Mouse (Mus musculus): ENCODE measurements around the gene Card11. TPM values are rescaled to one million over a fixed set of nuclear protein-coding genes. Genes with fewer than 3 reads are reported as not detected.

Card11 gene
- polyA plus RNA-seq, 1 experiment from 2014 or later: 0.06 TPM

DNA sequence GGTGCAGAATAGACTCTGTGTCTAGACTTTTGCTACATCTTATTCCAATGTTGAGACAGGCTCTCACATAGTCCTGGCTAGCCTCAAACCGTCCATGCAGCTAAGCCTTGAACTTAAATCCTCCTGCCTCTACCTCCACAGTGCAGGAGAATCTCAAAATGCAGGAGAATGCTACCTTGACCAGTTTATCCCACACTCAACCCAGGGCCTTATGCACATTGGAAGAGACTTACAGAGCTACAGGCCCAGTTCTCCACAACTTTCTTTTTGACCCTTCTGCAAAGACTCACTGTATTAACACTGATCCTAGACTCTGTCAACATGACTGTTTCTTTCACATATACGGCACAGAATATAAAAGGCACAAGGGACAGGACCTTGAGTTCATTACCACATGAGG is 172.0 kb downstream of the Card11 start:
- Histone ChIP-seq H3K27me3 (no peaks in the 10 kb centered on the region), H3K4me2 (replicated peaks) (peak overlapping the region; percentile 87), H3K27ac (replicated peaks) (peak overlapping the region; percentile 7; the same call in 1 of the 2 replicates), H3K9me3 (no peaks in the 10 kb centered on the region), H3K4me1 (peaks cover 41% of the 10 kb centered on the region), H3K9ac (replicated peaks) (peak overlapping the region; percentile 16; the same call in 1 of the 2 replicates), H3K36me3 (0 out of 2 replicates have a peak, but pooled peaks cover 4% of the 10 kb centered on the region), H3K4me3 (peak overlapping the region; percentile 79)
- ATAC-seq (replicated peaks): no peak
- WGBS: 44% methylated on average over 2 of the region's 2 CpGs

DNA sequence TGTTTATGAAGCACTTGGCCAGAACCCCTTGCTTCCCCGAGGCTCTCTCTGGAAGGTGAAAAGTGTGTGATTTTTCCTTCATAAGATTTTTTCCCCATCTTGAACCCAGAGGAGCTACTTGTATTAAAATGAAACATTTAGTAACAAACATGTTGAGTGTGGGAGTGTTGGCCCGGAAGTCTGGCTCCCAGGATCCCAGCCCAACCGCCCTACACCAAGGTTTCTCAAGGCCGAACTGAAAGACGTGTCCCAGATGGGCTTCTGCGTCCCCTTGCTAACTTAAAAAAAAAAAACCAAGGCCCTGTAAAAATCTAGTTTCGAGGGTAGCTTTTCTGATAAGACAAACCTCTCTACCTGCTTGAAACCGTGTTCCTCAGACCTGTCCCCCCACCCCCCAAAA is 172.5 kb downstream of the Card11 start:
- Histone ChIP-seq H3K27ac (replicated peaks) (0 out of 2 replicates have a peak overlapping the region, but pooled peaks have one; percentile 7), H3K9me3 (no peaks in the 10 kb centered on the region), H3K9ac (replicated peaks) (peak overlapping the region; percentile 16; the same call in 1 of the 2 replicates), H3K4me1 (peaks cover 41% of the 10 kb centered on the region), H3K36me3 (0 out of 2 replicates have a peak, but pooled peaks cover 4% of the 10 kb centered on the region), H3K4me3 (no peak overlapping the region), H3K27me3 (no peaks in the 10 kb centered on the region), H3K4me2 (replicated peaks) (peak overlapping the region; percentile 87; the same call in 1 of the 2 replicates)
- 79% methylated on average over 8 of the region's 8 CpGs for WGBS
- ATAC-seq (replicated peaks): no peak

DNA sequence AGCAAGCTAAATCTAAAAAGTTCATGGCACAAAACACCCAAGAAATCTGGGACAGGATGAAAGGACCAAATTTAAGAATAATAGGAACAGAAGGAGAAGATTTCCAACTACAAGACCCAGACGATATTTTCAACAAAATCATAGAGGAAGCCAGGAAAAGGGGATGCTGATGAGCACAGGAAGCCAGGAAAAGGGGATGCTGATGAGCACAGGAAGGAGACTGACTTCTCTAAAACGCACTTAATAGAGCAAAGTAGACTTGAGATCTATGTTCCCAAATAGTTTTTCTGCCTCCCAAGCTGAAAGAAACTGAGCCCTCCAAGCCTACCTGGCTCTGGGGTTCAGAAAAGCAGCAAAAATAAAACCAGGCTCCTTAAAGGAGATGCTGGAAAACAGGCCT is 173.0 kb downstream of the Card11 start:
- Histone ChIP-seq H3K9me3 (no peaks in the 10 kb centered on the region), H3K27ac (replicated peaks) (no peak overlapping the region), H3K4me2 (replicated peaks) (no peak overlapping the region; the same call in 1 of the 2 replicates), H3K36me3 (0 out of 2 replicates have a peak, but pooled peaks cover 4% of the 10 kb centered on the region), H3K9ac (replicated peaks) (no peak overlapping the region), H3K4me3 (no peak overlapping the region), H3K4me1 (peaks cover 41% of the 10 kb centered on the region), H3K27me3 (no peaks in the 10 kb centered on the region)
- 55% methylated on average over 2 of the region's 2 CpGs for WGBS
- ATAC-seq (replicated peaks): no peak

DNA sequence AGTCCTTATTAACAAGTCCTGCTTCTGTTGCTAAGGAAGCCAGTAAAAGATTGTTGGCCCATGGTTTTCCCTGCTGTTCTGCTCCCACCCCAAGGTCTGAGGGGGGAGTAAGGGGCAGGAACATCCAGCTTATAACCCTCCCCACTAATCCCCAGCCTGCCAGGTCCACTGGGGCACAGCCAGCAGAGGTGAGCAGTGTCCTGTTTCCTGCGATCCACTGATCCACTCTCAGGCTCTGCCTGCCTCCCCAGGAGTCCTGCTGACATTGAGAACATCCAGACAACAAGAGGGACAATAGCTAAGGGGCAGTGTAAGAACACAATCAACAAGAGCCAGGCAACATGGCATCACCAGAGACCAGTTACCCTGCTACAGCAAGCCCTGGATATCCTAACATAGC is 173.6 kb downstream of the Card11 start:
- 0 out of 2 replicates have a peak, but pooled peaks cover 4% of the 10 kb centered on the region for H3K36me3 ChIP-seq
- H3K27ac ChIP-seq (replicated peaks): no peak overlapping the region
- H3K4me2 ChIP-seq (replicated peaks): no peak overlapping the region
- no peak overlapping the region for H3K4me3 ChIP-seq
- WGBS: 6% methylated on average over 1 of the region's 1 CpGs
- no peaks in the 10 kb centered on the region for H3K9me3 ChIP-seq
- no peaks in the 10 kb centered on the region for H3K27me3 ChIP-seq
- peaks cover 41% of the 10 kb centered on the region for H3K4me1 ChIP-seq
- ATAC-seq (replicated peaks): no peak
- no peak overlapping the region for H3K9ac ChIP-seq (replicated peaks)

DNA sequence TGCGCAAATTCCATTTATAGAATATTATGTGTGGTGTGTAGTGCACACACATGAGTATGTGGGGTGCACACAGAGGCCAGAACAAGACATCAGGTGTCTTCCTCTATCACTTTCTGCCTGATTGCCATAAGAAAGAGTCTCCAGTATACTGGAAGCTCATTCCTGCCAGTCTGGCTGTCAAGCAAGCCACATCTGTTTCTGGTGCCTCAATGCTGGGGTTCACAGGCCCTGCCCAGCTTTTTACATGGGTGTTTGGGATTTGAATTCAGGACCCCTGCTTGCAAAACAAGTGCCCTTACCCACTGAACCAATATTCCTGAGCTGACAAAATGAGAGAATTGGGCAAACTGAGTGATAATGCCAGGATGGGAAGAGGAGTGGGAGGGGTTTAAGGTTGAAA is 174.3 kb downstream of the Card11 start:
- Histone ChIP-seq H3K9ac (replicated peaks) (no peak overlapping the region), H3K4me3 (no peak overlapping the region), H3K4me2 (replicated peaks) (no peak overlapping the region), H3K27ac (replicated peaks) (no peak overlapping the region), H3K27me3 (no peaks in the 10 kb centered on the region), H3K4me1 (peaks cover 41% of the 10 kb centered on the region), H3K36me3 (0 out of 2 replicates have a peak, but pooled peaks cover 4% of the 10 kb centered on the region), H3K9me3 (no peaks in the 10 kb centered on the region)
- no peak for ATAC-seq (replicated peaks)
- 97% methylated on average over 1 of the region's 1 CpGs for WGBS

DNA sequence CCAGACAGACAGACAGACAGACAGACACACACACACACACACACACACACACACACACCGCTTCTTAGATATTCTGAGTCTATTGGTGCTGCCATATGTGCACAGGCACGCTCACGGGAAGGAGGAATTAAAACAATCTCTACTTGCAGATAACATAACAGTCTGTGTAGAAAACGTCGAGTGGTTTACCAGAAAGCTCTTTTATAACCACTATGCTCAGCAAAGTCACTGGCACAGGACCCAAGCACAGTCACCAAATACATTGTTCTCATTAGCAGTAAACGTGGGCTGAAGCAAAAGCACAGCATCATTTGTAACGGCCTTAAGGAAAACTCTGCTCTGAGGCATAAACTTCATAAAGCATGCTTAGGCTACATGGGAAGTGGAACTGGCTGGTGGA is 176.3 kb downstream of the Card11 start:
- no peak for ATAC-seq (replicated peaks)
- WGBS: 75% methylated on average over 7 of the region's 7 CpGs
- peaks cover 35% of the 10 kb centered on the region for H3K4me1 ChIP-seq

DNA sequence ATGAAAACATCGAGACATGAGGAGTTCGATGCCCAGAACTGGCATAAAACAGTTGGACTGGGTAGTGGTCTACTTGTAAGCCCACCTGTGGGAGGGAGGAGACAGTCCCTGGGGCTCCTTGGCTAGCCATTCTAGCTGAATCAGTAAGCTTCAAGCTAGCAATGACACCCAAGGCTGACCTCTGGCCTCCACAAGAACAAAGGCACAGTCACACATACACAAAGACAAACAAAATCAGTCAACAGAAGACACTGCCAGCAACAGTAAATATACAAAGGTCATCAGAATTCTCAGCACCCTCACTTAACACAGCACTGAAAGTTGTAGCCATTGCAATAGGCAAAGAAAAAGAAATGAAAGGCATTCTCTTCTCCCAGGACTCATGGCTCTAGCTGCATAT is 177.0 kb downstream of the Card11 start:
- Histone ChIP-seq H3K9ac (replicated peaks) (no peak overlapping the region), H3K27me3 (no peaks in the 10 kb centered on the region), H3K4me3 (no peak overlapping the region), H3K4me1 (peaks cover 35% of the 10 kb centered on the region), H3K36me3 (0 out of 2 replicates have a peak, but pooled peaks cover 4% of the 10 kb centered on the region), H3K9me3 (no peaks in the 10 kb centered on the region), H3K27ac (replicated peaks) (no peak overlapping the region), H3K4me2 (replicated peaks) (no peak overlapping the region)
- 95% methylated on average over 2 of the region's 2 CpGs for WGBS
- no peak for ATAC-seq (replicated peaks)

More for the DNA sequence above, 176.3 kb downstream of the Card11 start:
- Histone ChIP-seq H3K27me3 (no peaks in the 10 kb centered on the region), H3K36me3 (0 out of 2 replicates have a peak, but pooled peaks cover 4% of the 10 kb centered on the region), H3K9me3 (no peaks in the 10 kb centered on the region), H3K27ac (replicated peaks) (no peak overlapping the region), H3K4me2 (replicated peaks) (no peak overlapping the region), H3K4me3 (no peak overlapping the region), H3K9ac (replicated peaks) (no peak overlapping the region)

Small RNAs within 50 kb of the gene (microRNA-seq; reads per million reads assigned to microRNA genes)
- gene Gm44385: not detected

Other genes starting within 250 kb of the Card11 start
- gene Gna12, start 170.2 kb downstream of the Card11 start, polyA plus RNA-seq (2015; fragmentation: Nextera tagmentation; extraction: Ambion mirVana): 26.3 and 65.4 TPM in 2 replicates
- gene Sdk1, start 240.9 kb upstream of the Card11 start, polyA plus RNA-seq (2015; fragmentation: Nextera tagmentation; extraction: Ambion mirVana): 1.5 TPM in 2 replicates